Mouse (Mus musculus) brown adipose tissue, adult 24 weeks (tissue): Measurements from ENCODE around the gene Cadm1. TPM values are rescaled to one million over a fixed set of nuclear protein-coding genes. Genes with fewer than 3 reads are reported as not detected.

ENCODE experiments used
- H3K27ac ChIP-seq: fragments of 200-500 bp; replicated peaks from 2 replicates; pipeline ENCODE4 v1.5.1; 2012; ENCODE audit warnings: low read depth, mild to moderate bottlenecking, low read length
- H3K4me1 ChIP-seq: fragments of 200-500 bp; 2 replicates; pipeline ENCODE4 v1.6.1; 2012; ENCODE audit warnings: low read length, mixed read lengths; ENCODE audit not compliant: control insufficient read depth, insufficient read depth, insufficient read length
- H3K4me3 ChIP-seq: fragments of 200-500 bp; 2 replicates; pipeline ENCODE4 v1.5.1; 2012; ENCODE audit warnings: low read depth, mild to moderate bottlenecking, low read length, moderate library complexity; ENCODE audit not compliant: insufficient read depth
- polyA plus RNA-seq: library from polyadenylated mRNA; stranded (reverse); fragments of >200 nt; gene quantifications from 2 replicates; pipeline ENCODE4 v1.2.4, GENCODE M21; 2012; ENCODE audit not compliant: missing spikeins, insufficient read depth, insufficient read length

Cadm1 gene
- polyA plus RNA-seq, 1 experiment = 2.1 TPM

DNA sequence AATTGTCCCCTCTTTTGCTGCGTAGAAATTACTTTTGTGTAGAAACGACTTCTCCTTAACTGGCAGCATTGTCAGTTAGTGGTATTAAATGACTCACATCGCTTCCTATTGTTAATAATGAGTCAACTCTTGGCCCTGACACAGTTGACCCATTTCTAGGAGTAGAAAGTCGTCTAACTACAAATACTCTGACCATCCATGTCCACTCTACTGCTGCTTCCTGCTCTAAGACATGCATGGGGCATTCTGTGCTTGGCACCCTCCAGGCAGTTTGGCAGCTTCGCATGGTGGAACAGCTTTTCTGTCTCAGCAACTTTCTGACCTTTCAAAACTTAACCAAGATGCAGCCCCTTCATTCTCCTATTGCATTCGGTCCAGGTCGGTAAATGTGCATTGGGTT lies 215.7 kb downstream of the Cadm1 start:
- H3K27ac ChIP-seq = no peak overlapping the region
- H3K4me3 ChIP-seq = no peak overlapping the region
- no peaks in the 10 kb centered on the region; the same call in 1 of the 2 replicates for H3K4me1 ChIP-seq

DNA sequence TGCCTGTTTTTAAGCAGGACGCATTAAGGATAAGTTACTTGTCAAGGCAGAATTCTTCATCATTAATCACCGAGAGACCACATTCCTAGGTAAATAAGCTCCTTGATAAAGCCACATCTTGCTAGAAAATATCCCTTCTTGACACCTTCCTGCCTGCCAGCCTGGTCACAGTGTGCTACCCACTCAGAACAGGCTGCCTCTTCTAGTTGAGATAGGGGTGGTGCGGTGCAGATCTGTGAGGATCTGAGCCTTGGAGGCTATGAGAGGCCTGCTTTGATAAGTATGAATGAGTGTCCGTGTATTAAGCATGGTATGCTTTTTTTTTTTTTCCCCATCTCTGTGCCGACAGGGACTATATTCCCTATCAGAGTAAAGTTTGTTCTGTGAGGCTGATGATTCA lies 219.2 kb downstream of the Cadm1 start:
- Histone ChIP-seq H3K4me1 (no peaks in the 10 kb centered on the region; the same call in 1 of the 2 replicates), H3K27ac (no peak overlapping the region), H3K4me3 (no peak overlapping the region)

DNA sequence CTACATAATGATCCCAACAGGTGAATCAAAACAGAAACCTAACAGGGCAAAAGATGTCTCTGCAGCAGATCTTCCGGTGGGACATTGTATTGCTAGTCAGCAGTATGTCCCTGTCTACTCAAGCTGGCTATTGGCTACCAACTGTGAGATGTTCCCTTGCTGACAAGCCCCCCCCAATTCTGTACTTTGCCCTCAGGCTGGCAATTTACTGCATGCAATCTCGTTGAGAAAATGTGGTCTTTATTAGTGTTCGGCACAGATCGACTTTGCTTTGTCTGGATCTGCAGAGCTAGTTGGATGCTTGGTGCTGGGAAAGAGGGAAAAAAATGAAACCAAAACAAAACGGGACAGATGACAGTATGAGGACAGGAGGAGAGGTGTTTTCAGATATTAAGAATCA lies 222.5 kb downstream of the Cadm1 start:
- Histone ChIP-seq H3K4me3 (no peak overlapping the region), H3K27ac (no peak overlapping the region), H3K4me1 (no peaks in the 10 kb centered on the region; the same call in 1 of the 2 replicates)

DNA sequence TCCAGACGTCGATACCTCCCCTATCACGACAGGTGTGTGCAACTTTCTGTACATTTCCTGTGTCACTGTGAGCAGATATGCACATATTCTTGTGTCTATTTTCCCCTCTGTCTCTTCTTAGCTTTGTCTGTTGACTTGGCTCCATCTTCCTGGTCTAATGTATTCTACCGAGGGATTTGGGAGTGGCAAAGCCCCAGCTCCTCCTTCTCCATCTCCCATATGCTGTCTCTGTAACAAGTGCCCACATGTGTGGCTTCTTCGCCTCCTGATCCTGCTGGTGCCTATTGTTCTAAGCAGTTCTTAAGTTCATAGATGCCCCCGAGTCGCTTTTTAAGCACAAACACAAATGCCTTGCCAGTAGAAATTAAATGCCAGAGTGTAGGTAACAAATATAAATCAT lies 223.2 kb downstream of the Cadm1 start:
- H3K4me3 ChIP-seq = no peak overlapping the region
- no peak overlapping the region for H3K27ac ChIP-seq
- H3K4me1 ChIP-seq = no peaks in the 10 kb centered on the region; the same call in 1 of the 2 replicates

DNA sequence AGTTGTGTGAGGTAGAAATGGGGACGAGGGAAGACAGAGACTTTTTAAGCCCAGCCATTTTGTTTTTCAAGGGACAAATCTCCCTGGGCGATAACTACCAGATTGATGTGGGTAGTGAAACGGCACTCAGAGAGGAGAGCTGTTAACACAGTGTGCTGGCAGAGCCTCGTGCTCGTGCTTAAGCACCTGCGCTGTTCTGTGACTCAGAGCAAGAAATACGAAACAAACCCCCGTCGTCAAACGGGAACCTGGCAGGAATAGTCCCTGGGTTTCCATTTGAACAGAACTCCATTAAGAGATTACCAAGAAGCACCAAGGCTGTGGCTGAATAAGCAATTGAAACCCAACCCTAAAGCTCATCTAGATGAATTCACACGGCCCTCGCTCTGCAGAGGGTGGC lies 225.1 kb downstream of the Cadm1 start:
- Histone ChIP-seq H3K4me3 (no peak overlapping the region), H3K27ac (no peak overlapping the region), H3K4me1 (no peaks in the 10 kb centered on the region)

DNA sequence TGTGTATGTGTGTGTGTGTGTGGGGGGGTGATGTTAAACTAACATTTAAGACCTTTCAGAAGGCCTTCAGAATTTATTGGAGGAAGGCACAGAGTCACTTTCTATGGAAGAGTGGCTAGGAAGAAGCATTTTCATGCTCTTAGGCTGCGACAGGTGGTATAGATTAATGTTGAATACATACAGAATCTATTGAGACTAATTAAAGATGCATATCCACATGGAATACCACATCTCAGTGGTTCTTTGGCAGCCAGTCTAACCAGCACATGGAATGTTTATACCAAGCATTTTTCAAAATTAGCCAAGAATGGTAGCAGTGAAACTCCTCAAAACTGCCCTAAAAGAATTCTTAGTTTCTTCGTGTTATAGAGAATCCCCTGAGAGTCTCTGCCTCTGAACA lies 227.8 kb downstream of the Cadm1 start:
- Histone ChIP-seq H3K4me1 (no peaks in the 10 kb centered on the region), H3K27ac (no peak overlapping the region), H3K4me3 (no peak overlapping the region)

DNA sequence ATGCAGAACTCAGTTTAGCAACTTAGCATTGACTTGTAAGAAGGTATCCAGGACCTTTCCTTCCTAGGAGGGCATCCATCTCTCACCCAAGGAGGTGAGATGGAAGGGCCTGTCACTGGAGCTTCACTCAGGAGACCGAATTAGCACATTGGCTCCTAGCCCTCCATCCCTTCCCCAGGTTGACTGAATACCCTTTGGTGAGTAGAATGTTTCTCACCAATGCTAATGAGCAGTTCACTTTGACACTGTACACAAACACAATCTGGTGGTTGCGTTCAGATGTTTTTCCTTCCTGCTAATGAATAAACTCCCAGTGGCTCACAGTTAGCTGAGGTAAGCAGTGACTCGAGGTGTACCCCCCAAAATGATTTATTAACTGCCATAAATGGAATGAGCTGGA lies 228.3 kb downstream of the Cadm1 start:
- Histone ChIP-seq H3K4me1 (no peaks in the 10 kb centered on the region), H3K27ac (no peak overlapping the region), H3K4me3 (no peak overlapping the region)

DNA sequence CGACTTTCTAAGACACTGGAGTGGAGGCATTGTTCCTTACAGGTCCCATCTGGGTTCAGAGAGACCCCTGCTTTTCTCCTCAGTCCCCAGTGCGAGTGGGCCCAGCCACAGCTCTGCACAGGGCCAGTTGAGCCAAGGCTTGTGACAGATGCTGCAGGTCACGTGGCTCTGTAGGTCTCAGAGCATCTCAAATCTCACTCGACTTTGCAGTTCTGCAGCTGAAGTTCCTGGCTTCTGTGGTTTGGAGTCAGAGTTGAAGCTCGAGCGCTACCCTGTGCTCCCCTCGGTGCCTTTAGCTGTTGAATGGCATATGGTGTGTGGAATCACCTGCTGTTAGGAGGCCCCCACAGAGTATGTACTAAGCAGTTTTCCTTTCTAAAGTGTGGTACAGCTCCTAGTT lies 229.8 kb downstream of the Cadm1 start:
- H3K4me1 ChIP-seq = no peaks in the 10 kb centered on the region
- H3K4me3 ChIP-seq = no peak overlapping the region
- H3K27ac ChIP-seq = no peak overlapping the region

DNA sequence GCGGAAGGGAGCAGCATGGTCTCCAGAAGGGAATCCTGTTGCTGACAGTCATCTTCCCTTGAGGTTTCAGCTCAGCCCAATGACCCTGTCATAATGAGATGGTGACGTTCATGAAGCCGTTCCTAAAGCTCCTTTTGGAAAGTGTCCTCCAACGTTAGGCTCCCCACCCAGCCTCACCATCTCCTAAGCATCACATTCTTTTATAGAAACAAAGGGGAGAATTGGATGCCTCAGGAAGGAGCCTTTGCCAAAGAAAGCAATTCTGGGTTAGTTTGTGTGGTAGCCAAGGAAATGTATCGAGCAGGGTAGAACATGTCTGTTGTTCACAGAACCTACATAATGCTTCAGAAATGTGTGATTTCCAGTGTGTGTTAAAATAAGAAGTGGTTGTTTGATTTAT lies 231.6 kb downstream of the Cadm1 start:
- Histone ChIP-seq H3K4me1 (no peaks in the 10 kb centered on the region), H3K27ac (no peak overlapping the region), H3K4me3 (no peak overlapping the region)

DNA sequence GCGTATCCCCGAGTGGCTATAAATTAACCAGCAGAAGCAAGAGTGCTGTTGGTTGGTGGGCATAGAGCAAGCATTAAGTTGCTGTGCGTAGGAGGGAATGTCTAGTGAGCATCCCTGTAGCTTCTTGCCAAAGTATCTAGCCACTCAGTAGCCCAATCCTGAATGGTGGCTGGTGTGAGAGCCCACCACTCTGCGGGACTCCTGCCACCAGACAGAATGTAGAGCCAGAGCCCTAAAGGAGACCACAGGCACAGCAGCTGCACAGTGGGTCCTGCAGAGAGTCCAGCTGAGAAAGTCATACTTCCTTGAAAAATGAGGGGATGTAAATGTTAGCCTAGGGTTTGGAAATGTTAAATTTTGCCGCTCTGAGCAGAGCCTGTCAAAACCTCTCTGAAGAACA lies 232.9 kb downstream of the Cadm1 start:
- H3K27ac ChIP-seq = no peak overlapping the region
- no peaks in the 10 kb centered on the region for H3K4me1 ChIP-seq
- no peak overlapping the region for H3K4me3 ChIP-seq

DNA sequence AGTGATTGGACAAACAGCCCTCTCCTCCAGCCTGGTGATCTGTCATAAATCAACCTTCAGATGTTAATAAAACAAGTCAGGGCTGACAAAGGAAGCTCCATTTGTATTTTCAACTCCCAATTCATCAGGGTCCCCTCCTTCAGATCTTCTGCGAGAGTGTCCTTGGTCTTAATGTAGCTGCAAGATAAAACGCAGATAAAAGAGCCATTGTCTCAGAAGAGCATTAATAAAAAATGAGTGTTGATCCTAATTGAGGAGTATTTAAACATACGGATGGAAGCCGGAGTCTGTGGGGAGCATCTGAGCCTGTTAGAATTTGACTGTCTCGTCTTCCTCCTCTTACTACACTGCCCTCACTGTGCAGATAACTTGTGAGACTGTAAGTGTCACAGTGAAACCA lies 234.9 kb downstream of the Cadm1 start:
- no peak overlapping the region for H3K4me3 ChIP-seq
- no peaks in the 10 kb centered on the region for H3K4me1 ChIP-seq
- H3K27ac ChIP-seq = no peak overlapping the region

DNA sequence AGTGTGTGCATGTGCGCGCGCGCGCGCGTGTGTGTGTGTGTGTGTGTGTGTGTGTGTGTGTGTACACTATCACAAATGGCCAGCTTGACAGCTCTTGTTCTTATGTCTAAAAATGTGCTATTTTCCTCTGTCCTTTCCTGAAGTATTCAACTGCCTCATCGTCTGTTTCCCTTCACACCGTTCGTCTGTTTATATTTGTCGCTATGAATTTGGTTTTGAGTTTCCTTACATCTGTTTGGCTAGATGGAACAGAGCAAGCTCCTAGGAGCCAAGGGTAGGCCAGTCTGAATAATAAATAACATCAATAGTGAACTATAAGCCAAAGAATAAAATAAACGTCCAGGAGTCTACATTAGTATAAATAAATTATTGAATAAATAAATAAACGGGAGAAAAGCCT lies 235.3 kb downstream of the Cadm1 start:
- Histone ChIP-seq H3K4me1 (no peaks in the 10 kb centered on the region), H3K27ac (no peak overlapping the region), H3K4me3 (no peak overlapping the region)

DNA sequence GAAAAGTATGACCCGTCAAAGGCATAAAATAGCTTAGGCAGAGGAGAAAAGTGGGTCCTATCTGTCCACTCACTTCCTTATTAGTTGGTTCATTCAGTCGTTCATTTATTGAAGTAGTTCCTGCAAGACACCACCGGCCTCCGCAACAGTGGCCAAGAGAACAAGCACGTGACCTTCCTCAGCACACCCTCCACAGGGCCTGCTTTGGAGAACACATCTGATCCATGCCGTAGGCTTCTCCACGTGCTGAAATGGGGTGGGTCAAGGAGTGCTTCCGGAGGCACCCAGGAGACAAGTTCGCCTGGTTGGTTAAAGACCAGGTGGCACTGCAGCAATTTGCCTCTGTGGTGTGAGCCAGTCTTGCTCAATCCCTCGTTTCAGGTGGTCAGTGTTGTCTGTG lies 236.4 kb downstream of the Cadm1 start:
- no peaks in the 10 kb centered on the region for H3K4me1 ChIP-seq
- no peak overlapping the region for H3K4me3 ChIP-seq
- no peak overlapping the region for H3K27ac ChIP-seq

DNA sequence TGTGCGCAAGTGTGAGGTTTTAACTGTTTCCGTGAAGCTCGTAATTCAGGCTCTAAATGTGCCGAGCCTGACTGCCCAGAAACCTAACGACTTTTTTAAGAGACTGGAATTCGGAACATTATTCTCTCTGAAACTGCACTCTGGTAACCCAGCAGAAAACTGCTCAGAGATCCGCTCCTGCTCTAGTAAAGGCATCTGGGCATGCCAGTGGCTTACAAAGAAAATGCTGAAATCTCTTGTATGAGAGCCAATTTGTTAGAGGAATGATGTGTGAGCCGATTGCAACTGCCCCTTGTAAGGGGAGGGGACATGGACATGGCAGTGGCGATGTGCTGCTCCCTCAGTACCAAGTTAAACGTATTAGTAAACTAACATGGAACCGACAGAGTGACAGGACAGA lies 240.9 kb downstream of the Cadm1 start:
- no peaks in the 10 kb centered on the region for H3K4me1 ChIP-seq
- no peak overlapping the region for H3K27ac ChIP-seq
- H3K4me3 ChIP-seq = no peak overlapping the region

DNA sequence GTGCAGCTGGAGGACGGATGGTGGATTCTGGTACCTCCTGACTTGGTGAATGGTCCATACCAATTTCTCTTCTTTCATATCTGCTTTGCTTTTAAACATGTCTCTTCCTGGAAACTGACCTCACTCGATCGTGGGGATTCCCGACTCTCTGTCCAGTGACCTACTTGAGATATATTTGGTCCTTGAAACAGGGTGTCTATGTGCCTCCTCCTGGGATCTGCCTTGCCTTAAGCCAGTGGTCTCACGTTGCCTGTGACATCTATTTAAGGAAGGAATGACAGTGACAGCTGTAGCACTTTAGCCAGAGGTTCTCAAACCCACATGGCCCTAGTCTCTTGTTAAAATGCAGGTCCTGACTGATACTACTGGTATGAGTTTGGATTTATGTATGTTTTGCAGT lies 242.0 kb downstream of the Cadm1 start:
- no peaks in the 10 kb centered on the region for H3K4me1 ChIP-seq
- H3K4me3 ChIP-seq = no peak overlapping the region
- no peak overlapping the region for H3K27ac ChIP-seq

DNA sequence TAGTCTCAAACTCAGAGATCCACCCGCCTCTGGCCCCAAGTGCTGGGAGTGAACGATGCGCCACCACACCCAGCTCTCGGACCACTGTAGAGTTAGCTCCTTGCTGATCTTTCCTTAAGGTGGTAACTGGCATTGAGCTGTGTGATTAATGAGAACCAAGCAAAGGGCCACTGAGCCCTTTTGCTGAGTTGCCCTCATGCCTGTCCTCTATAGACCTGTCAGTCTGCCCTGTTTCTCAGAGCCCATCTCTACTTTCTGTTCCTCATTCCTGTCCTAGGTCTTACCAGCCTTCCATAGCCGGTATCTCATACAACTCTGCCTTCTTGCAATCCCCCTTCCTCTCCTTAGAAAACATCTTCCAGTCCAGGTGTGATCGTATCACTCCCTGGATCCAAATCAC lies 242.8 kb downstream of the Cadm1 start:
- no peak overlapping the region for H3K4me3 ChIP-seq
- no peaks in the 10 kb centered on the region for H3K4me1 ChIP-seq
- H3K27ac ChIP-seq = no peak overlapping the region
